Mouse (Mus musculus): ENCODE data around the gene Mrpl33. TPM values are rescaled to one million over a fixed set of nuclear protein-coding genes. Genes with fewer than 3 reads are reported as not detected.

Mrpl33 gene
- polyA plus RNA-seq, 1 experiment = 71.0 TPM

GRCm38 (mm10) chr5:31642300-31642699 is 45.6 kb downstream of the Mrpl33 start:
- no peak for DNase-seq (ENCODE audit: low read depth)
- TF ChIP-seq POLR2A (IDR thresholded peaks at IDR 0.05; ENCODE audit: borderline replicate concordance, extremely low read depth, insufficient read depth, insufficient read length, poor library complexity, severe bottlenecking) (no peak), CTCF (IDR thresholded peaks at IDR 0.05; ENCODE audit: borderline replicate concordance, extremely low read depth, insufficient read depth, insufficient read length) (no peak)

GRCm38 (mm10) chr5:31644272-31644671 is 47.5 kb downstream of the Mrpl33 start:
- no peak for TF ChIP-seq POLR2A (IDR thresholded peaks at IDR 0.05; ENCODE audit: borderline replicate concordance, extremely low read depth, insufficient read depth, insufficient read length, poor library complexity, severe bottlenecking)
- TF ChIP-seq CTCF (IDR thresholded peaks at IDR 0.05; ENCODE audit: borderline replicate concordance, extremely low read depth, insufficient read depth, insufficient read length) = no peak
- DNase-seq (ENCODE audit: low read depth) = no peak

- DNase-seq (ENCODE audit: low read depth) = no peak
- TF ChIP-seq CTCF (IDR thresholded peaks at IDR 0.05; ENCODE audit: borderline replicate concordance, extremely low read depth, insufficient read depth, insufficient read length) (no peak), POLR2A (IDR thresholded peaks at IDR 0.05; ENCODE audit: borderline replicate concordance, extremely low read depth, insufficient read depth, insufficient read length, poor library complexity, severe bottlenecking) (no peak)
Measured at GRCm38 (mm10) chr5:31644847-31645246, 48.1 kb downstream of the Mrpl33 start.

GRCm38 (mm10) chr5:31645798-31646197 is 49.1 kb downstream of the Mrpl33 start:
- no peak for DNase-seq (ENCODE audit: low read depth)
- no peak for TF ChIP-seq POLR2A (IDR thresholded peaks at IDR 0.05; ENCODE audit: borderline replicate concordance, extremely low read depth, insufficient read depth, insufficient read length, poor library complexity, severe bottlenecking)
- no peak for TF ChIP-seq CTCF (IDR thresholded peaks at IDR 0.05; ENCODE audit: borderline replicate concordance, extremely low read depth, insufficient read depth, insufficient read length)

- no peak for TF ChIP-seq CTCF (IDR thresholded peaks at IDR 0.05; ENCODE audit: borderline replicate concordance, extremely low read depth, insufficient read depth, insufficient read length)
- no peak for TF ChIP-seq POLR2A (IDR thresholded peaks at IDR 0.05; ENCODE audit: borderline replicate concordance, extremely low read depth, insufficient read depth, insufficient read length, poor library complexity, severe bottlenecking)
- no peak for DNase-seq (ENCODE audit: low read depth)
Measured at GRCm38 (mm10) chr5:31646574-31646973, 49.8 kb downstream of the Mrpl33 start.

- DNase-seq (ENCODE audit: low read depth) = no peak
- no peak for TF ChIP-seq CTCF (IDR thresholded peaks at IDR 0.05; ENCODE audit: borderline replicate concordance, extremely low read depth, insufficient read depth, insufficient read length)
- no peak for TF ChIP-seq POLR2A (IDR thresholded peaks at IDR 0.05; ENCODE audit: borderline replicate concordance, extremely low read depth, insufficient read depth, insufficient read length, poor library complexity, severe bottlenecking)
Measured at GRCm38 (mm10) chr5:31647327-31647726, 50.6 kb downstream of the Mrpl33 start.

GRCm38 (mm10) chr5:31650518-31651288 is 54.0 kb downstream of the Mrpl33 start:
- DNase-seq (ENCODE audit: low read depth) = no peak
- no peak for TF ChIP-seq CTCF (IDR thresholded peaks at IDR 0.05; ENCODE audit: borderline replicate concordance, extremely low read depth, insufficient read depth, insufficient read length)
- TF ChIP-seq POLR2A (IDR thresholded peaks at IDR 0.05; ENCODE audit: borderline replicate concordance, extremely low read depth, insufficient read depth, insufficient read length, poor library complexity, severe bottlenecking) = no peak

- no peak for TF ChIP-seq CTCF (IDR thresholded peaks at IDR 0.05; ENCODE audit: borderline replicate concordance, extremely low read depth, insufficient read depth, insufficient read length)
- no peak for TF ChIP-seq POLR2A (IDR thresholded peaks at IDR 0.05; ENCODE audit: borderline replicate concordance, extremely low read depth, insufficient read depth, insufficient read length, poor library complexity, severe bottlenecking)
- no peak for DNase-seq (ENCODE audit: low read depth)
Measured at GRCm38 (mm10) chr5:31655688-31656190, 59.0 kb downstream of the Mrpl33 start.

- DNase-seq (ENCODE audit: low read depth) = no peak
- TF ChIP-seq POLR2A (IDR thresholded peaks at IDR 0.05; ENCODE audit: borderline replicate concordance, extremely low read depth, insufficient read depth, insufficient read length, poor library complexity, severe bottlenecking) = no peak
Measured at GRCm38 (mm10) chr5:31666176-31666575, 69.4 kb downstream of the Mrpl33 start.

GRCm38 (mm10) chr5:31668325-31668968 is 71.7 kb downstream of the Mrpl33 start:
- DNase-seq (ENCODE audit: low read depth) = no peak
- TF ChIP-seq CTCF (IDR thresholded peaks at IDR 0.05; ENCODE audit: borderline replicate concordance, extremely low read depth, insufficient read depth, insufficient read length) (no peak), POLR2A (IDR thresholded peaks at IDR 0.05; ENCODE audit: borderline replicate concordance, extremely low read depth, insufficient read depth, insufficient read length, poor library complexity, severe bottlenecking) (no peak)

GRCm38 (mm10) chr5:31669984-31670383 is 73.2 kb downstream of the Mrpl33 start:
- TF ChIP-seq POLR2A (IDR thresholded peaks at IDR 0.05; ENCODE audit: borderline replicate concordance, extremely low read depth, insufficient read depth, insufficient read length, poor library complexity, severe bottlenecking) = no peak
- TF ChIP-seq CTCF (IDR thresholded peaks at IDR 0.05; ENCODE audit: borderline replicate concordance, extremely low read depth, insufficient read depth, insufficient read length) = no peak
- DNase-seq (ENCODE audit: low read depth) = no peak

GRCm38 (mm10) chr5:31671137-31671536 is 74.4 kb downstream of the Mrpl33 start:
- TF ChIP-seq CTCF (IDR thresholded peaks at IDR 0.05; ENCODE audit: borderline replicate concordance, extremely low read depth, insufficient read depth, insufficient read length) (no peak), POLR2A (IDR thresholded peaks at IDR 0.05; ENCODE audit: borderline replicate concordance, extremely low read depth, insufficient read depth, insufficient read length, poor library complexity, severe bottlenecking) (no peak)
- no peak for DNase-seq (ENCODE audit: low read depth)

All from brain, embryonic 14.5 days (tissue).